22 mouse cellular contexts compared by ENCODE assay signal in genomic region chr19:30558024-30558423, GRCm38 (mm10). TPM values are rescaled to one million over a fixed set of nuclear protein-coding genes. Genes with fewer than 3 reads are reported as not detected.
"Had no signal": no experiment of that assay in that cellular context is flagged by ENCODE, and none has a peak within 500 bp of the region (broad histone marks: within the 10 kb centered on the region; RNA-seq: fewer than 3 reads in every experiment).

No protein-coding gene starts in this region.

- ATAC-seq: midbrain, embryonic 16.5 days had no signal

- H3K27ac ChIP-seq: lung, embryonic 15.5 days; midbrain, embryonic 10.5 days; midbrain, embryonic 12.5 days; neural tube, embryonic 13.5 days; neural tube, embryonic 15.5 days had no signal

- DNase-seq: lung, adult 2 months; lung, postnatal 10 days; lung, postnatal 4 days; midbrain, embryonic 14.5 days; retina, postnatal 1 day; right cerebral cortex, adult 18-20 months; right cerebral cortex, postnatal 25 days; right cerebral cortex, postnatal 4 days; spleen, adult 18-20 months; thymus, adult 18-20 months; thymus, postnatal 14 days; thymus, postnatal 36 days had no signal

- H3K4me3 ChIP-seq: lung, embryonic 15.5 days; midbrain, embryonic 10.5 days; midbrain, embryonic 12.5 days; myocyte; neural tube, embryonic 13.5 days; neural tube, embryonic 15.5 days had no signal

RNA-seq across cellular contexts. Expression of gene Dkk1, which starts 8.6 kb away (rescaled TPM):
- total RNA-seq: megakaryocyte, adult 5-6 weeks; megakaryocyte-erythroid progenitor cell, adult 5-6 weeks had no signal
- polyA plus RNA-seq: lung, adult 2 months; myocyte; small intestine, adult 2 months had no signal
